In the genomic region with DNA sequence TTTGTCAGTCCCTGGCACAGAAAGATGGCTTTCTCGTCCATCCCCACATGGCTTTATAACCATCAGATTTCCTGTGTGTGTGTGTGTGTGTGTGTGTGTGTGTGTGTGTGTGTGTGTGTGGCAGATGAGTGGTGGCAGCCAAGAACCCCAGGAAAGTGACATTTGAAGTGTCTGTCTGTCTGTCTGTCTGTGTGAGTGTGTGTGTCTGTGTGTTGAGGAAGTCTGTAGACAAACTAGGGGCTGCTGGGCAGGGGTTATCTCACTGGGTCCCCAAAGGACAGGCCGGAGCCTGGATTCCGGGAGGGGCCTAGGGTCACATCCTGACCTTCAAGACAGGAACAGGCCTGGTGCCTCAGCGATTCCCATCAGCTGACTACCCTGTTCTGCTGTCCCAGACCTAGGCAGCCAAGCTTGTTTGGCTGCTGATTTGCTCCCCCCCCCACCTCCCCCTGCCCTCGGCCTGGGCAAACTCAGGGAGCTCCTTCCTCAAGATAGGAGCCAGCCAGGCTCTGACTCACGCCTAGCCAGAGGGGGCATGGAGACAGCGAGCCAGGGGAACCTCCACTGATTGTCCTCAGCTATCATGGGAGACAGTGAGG, we compare ENCODE assay signal across 8 mouse cellular contexts. TPM values are rescaled to one million over a fixed set of nuclear protein-coding genes. Genes with fewer than 3 reads are reported as not detected.
DNase-seq lines count a peak whose midpoint lies in the region; ATAC-seq and TF ChIP-seq lines count a peak whose summit lies in the region.

No protein-coding gene starts in this region.

- in situ Hi-C loops in Patski (cut with MboI; ENCODE audit: low pct_unique_long_range_greater_than_20kb) = no loop called here

- H3K4me1 ChIP-seq in lung, embryonic 16.5 days (replicated peaks; ENCODE audit: control insufficient read depth, insufficient read depth, low read length) = peaks cover 9% of the 10 kb centered on the region
- H3K4me1 ChIP-seq in forebrain, postnatal 0 days (ENCODE audit: insufficient read depth) = no peaks in the 10 kb centered on the region
- H3K4me1 ChIP-seq in forebrain, embryonic 12.5 days = no peaks in the 10 kb centered on the region

- no peaks in the 10 kb centered on the region for H3K27me3 ChIP-seq in Patski
- H3K27me3 ChIP-seq in lung, embryonic 16.5 days (ENCODE audit: control insufficient read depth, insufficient read depth, low read depth, low read length) = no peaks in the 10 kb centered on the region
- no peaks in the 10 kb centered on the region for H3K27me3 ChIP-seq in forebrain, postnatal 0 days (ENCODE audit: insufficient read depth, low read length)
- H3K27me3 ChIP-seq in forebrain, embryonic 12.5 days = no peaks in the 10 kb centered on the region

- H3K4me3 ChIP-seq in lung, embryonic 16.5 days (ENCODE audit: low read length) = no peak overlapping the region
- H3K4me3 ChIP-seq in forebrain, postnatal 0 days (ENCODE audit: low read depth, low read length) = no peak overlapping the region
- no peak overlapping the region for H3K4me3 ChIP-seq in forebrain, embryonic 12.5 days (replicated peaks)

- CTCF ChIA-PET in Patski (lab: Charles Lee) = interaction anchor here (0.9 kb wide), 1 partner anchor 27 kb away, joined by 3 read pairs; no protein-coding TSS in a partner anchor

- H3K9ac ChIP-seq in lung, embryonic 16.5 days (ENCODE audit: low read length) = peak overlapping the region; percentile 13; the same call in 1 of the 2 replicates
- H3K9ac ChIP-seq in forebrain, postnatal 0 days = no peak overlapping the region
- H3K9ac ChIP-seq in forebrain, embryonic 12.5 days = no peak overlapping the region

- no peak overlapping the region for H3K4me2 ChIP-seq in lung, embryonic 16.5 days (ENCODE audit: low read depth, low read length)
- no peak overlapping the region for H3K4me2 ChIP-seq in forebrain, postnatal 0 days (ENCODE audit: low read depth)
- H3K4me2 ChIP-seq in forebrain, embryonic 12.5 days = no peak overlapping the region

- H3K9me3 ChIP-seq in lung, embryonic 16.5 days (ENCODE audit: control insufficient read depth, low read length) = no peaks in the 10 kb centered on the region
- H3K9me3 ChIP-seq in forebrain, postnatal 0 days (ENCODE audit: low read length) = no peaks in the 10 kb centered on the region
- no peaks in the 10 kb centered on the region for H3K9me3 ChIP-seq in forebrain, embryonic 12.5 days

- DNase-seq in Patski (ENCODE audit: low read depth, low spot score) = peak; percentile 25
- DNase-seq in embryo, embryonic 10.5 days (ENCODE audit: low spot score) = peak; percentile 35
- DNase-seq in kidney, adult 11 months = peak; percentile 87
- no peak for DNase-seq in forebrain, postnatal 0 days
- DNase-seq in T-cell, adult 2 months (ENCODE audit: low spot score) = no peak
- DNase-seq in thymus, postnatal 4 days = no peak

- TF ChIP-seq CTCF in Patski (IDR thresholded peaks at IDR 0.05) = no peak
- TF ChIP-seq CTCF in forebrain, postnatal 0 days (IDR thresholded peaks at IDR 0.05; ENCODE audit: low read depth) = no peak

- ATAC-seq in Patski = no peak
- ATAC-seq in lung, embryonic 16.5 days (ENCODE audit: low read depth) = peak; percentile 78
- ATAC-seq in forebrain, postnatal 0 days = no peak
- ATAC-seq in forebrain, embryonic 12.5 days (ENCODE audit: low FRiP score) = no peak

- 13% methylated on average over 7 of the region's 7 CpGs for WGBS in lung, embryonic 16.5 days
- WGBS in forebrain, postnatal 0 days = 63% methylated on average over 7 of the region's 7 CpGs
- 62% methylated on average over 7 of the region's 7 CpGs for WGBS in forebrain, embryonic 12.5 days

- H3K36me3 ChIP-seq in lung, embryonic 16.5 days (ENCODE audit: control insufficient read depth, insufficient read depth, low read length) = no peaks in the 10 kb centered on the region; the same call in 1 of the 2 replicates
- H3K36me3 ChIP-seq in forebrain, postnatal 0 days (ENCODE audit: insufficient read depth) = no peaks in the 10 kb centered on the region
- H3K36me3 ChIP-seq in forebrain, embryonic 12.5 days (replicated peaks) = no peaks in the 10 kb centered on the region

- POLR2A ChIA-PET in Patski (lab: Charles Lee) = no interaction called here

- H3K27ac ChIP-seq in lung, embryonic 16.5 days (ENCODE audit: low read length) = peak overlapping the region; percentile 35; the same call in 1 of the 2 replicates
- H3K27ac ChIP-seq in forebrain, postnatal 0 days (ENCODE audit: low read depth, low read length) = no peak overlapping the region
- no peak overlapping the region for H3K27ac ChIP-seq in forebrain, embryonic 12.5 days

RNA-seq across cellular contexts. Expression of gene Eng, which starts 15.2 kb away (rescaled TPM):
- 1.5 TPM for polyA plus RNA-seq in Patski (2021)
- 108 and 120 TPM in 2 replicates for polyA plus RNA-seq in lung, embryonic 16.5 days (2015; fragmentation: Nextera tagmentation; extraction: Ambion mirVana)
- total RNA-seq in forebrain, postnatal 0 days (2014; rRNA removed) = 8.2 and 14.7 TPM in 2 replicates
- polyA plus RNA-seq in forebrain, postnatal 0 days (2015; fragmentation: Nextera tagmentation; extraction: Ambion mirVana) = 19.3 and 22.1 TPM in 2 replicates
- polyA plus RNA-seq in forebrain, embryonic 12.5 days (2016; fragmentation: Nextera tagmentation; extraction: Ambion mirVana) = 21.0 and 21.4 TPM in 2 replicates

RNA-seq across cellular contexts. Expression of gene Ak1, which starts 40.0 kb away (rescaled TPM):
- 99.0 TPM for polyA plus RNA-seq in Patski (2021)
- polyA plus RNA-seq in lung, embryonic 16.5 days (2015; fragmentation: Nextera tagmentation; extraction: Ambion mirVana) = 67.2 and 76.7 TPM in 2 replicates
- 114 and 123 TPM in 2 replicates for total RNA-seq in forebrain, postnatal 0 days (2014; rRNA removed)
- polyA plus RNA-seq in forebrain, postnatal 0 days (2015; fragmentation: Nextera tagmentation; extraction: Ambion mirVana) = 119 and 123 TPM in 2 replicates
- 27.0 and 32.1 TPM in 2 replicates for polyA plus RNA-seq in forebrain, embryonic 12.5 days (2016; fragmentation: Nextera tagmentation; extraction: Ambion mirVana)

RNA-seq across cellular contexts. Expression of gene Fpgs, which starts 42.3 kb away (rescaled TPM):
- 28.9 TPM for polyA plus RNA-seq in Patski (2021)
- polyA plus RNA-seq in lung, embryonic 16.5 days (2015; fragmentation: Nextera tagmentation; extraction: Ambion mirVana) = 22.0 and 25.5 TPM in 2 replicates
- 22.4 and 31.5 TPM in 2 replicates for total RNA-seq in forebrain, postnatal 0 days (2014; rRNA removed)
- 20.7 and 22.0 TPM in 2 replicates for polyA plus RNA-seq in forebrain, postnatal 0 days (2015; fragmentation: Nextera tagmentation; extraction: Ambion mirVana)
- polyA plus RNA-seq in forebrain, embryonic 12.5 days (2016; fragmentation: Nextera tagmentation; extraction: Ambion mirVana) = 16.4 and 19.6 TPM in 2 replicates

RNA-seq across cellular contexts. Expression of gene Cdk9, which starts 51.3 kb away (rescaled TPM):
- 93.3 TPM for polyA plus RNA-seq in Patski (2021)
- 77.2 and 85.1 TPM in 2 replicates for polyA plus RNA-seq in lung, embryonic 16.5 days (2015; fragmentation: Nextera tagmentation; extraction: Ambion mirVana)
- 90.5 and 94.5 TPM in 2 replicates for total RNA-seq in forebrain, postnatal 0 days (2014; rRNA removed)
- polyA plus RNA-seq in forebrain, postnatal 0 days (2015; fragmentation: Nextera tagmentation; extraction: Ambion mirVana) = 66.5 and 67.5 TPM in 2 replicates
- polyA plus RNA-seq in forebrain, embryonic 12.5 days (2016; fragmentation: Nextera tagmentation; extraction: Ambion mirVana) = 105 and 110 TPM in 2 replicates

RNA-seq across cellular contexts. Expression of gene Sh2d3c, which starts 59.2 kb away (rescaled TPM):
- polyA plus RNA-seq in Patski (2021) = 3.6 TPM
- polyA plus RNA-seq in lung, embryonic 16.5 days (2015; fragmentation: Nextera tagmentation; extraction: Ambion mirVana) = 43.2 and 46.2 TPM in 2 replicates
- 16.5 and 24.1 TPM in 2 replicates for total RNA-seq in forebrain, postnatal 0 days (2014; rRNA removed)
- 41.3 and 48.9 TPM in 2 replicates for polyA plus RNA-seq in forebrain, postnatal 0 days (2015; fragmentation: Nextera tagmentation; extraction: Ambion mirVana)
- 30.1 and 35.1 TPM in 2 replicates for polyA plus RNA-seq in forebrain, embryonic 12.5 days (2016; fragmentation: Nextera tagmentation; extraction: Ambion mirVana)

Comparison
In these comparisons a context has a peak if more than half of its experiments do, and no peak if none do; other contexts are left out.
1. DNase-seq: peak in Patski (single experiment), embryo, embryonic 10.5 days (single experiment) and kidney, adult 11 months (single experiment); none in forebrain, postnatal 0 days (single experiment), T-cell, adult 2 months (single experiment) and thymus, postnatal 4 days (single experiment).